Mouse (Mus musculus) embryonic fibroblast, embryonic 13.5 days (primary cell): ENCODE results near the gene Lhfpl2.

Experiments used
- CTCF ChIP-seq: IDR thresholded peaks from 2 replicates; pipeline ENCODE4 v1.5.1; 2011; ENCODE audit warnings: mild to moderate bottlenecking, control low read depth, low read length, moderate library complexity, borderline replicate concordance; ENCODE audit not compliant: insufficient read depth
- POLR2A ChIP-seq: IDR thresholded peaks from 2 replicates; pipeline ENCODE4 v1.6.1; 2011; ENCODE audit warnings: low read depth, mild to moderate bottlenecking, control low read depth, low read length, moderate library complexity

- TF ChIP-seq CTCF (no peak), POLR2A (no peak)
Observed at GRCm38 (mm10) chr13:94084220-94085126, 26.9 kb downstream of the Lhfpl2 start.
